ENCODE assay signal across 16 mouse cellular contexts in genomic region chr2:120959363-120959762, GRCm38 (mm10).
"Had no signal": no experiment of that assay in that cellular context is flagged by ENCODE, and none has a peak within 500 bp of the region (broad histone marks: within the 10 kb centered on the region; RNA-seq: fewer than 3 reads in every experiment).

No protein-coding gene starts in this region.

- H3K4me2 ChIP-seq: kidney, embryonic 15.5 days; limb, embryonic 13.5 days; liver, embryonic 15.5 days; midbrain, embryonic 12.5 days; neural tube, embryonic 15.5 days had no signal

- H3K9ac ChIP-seq: kidney, embryonic 15.5 days; limb, embryonic 13.5 days; liver, embryonic 15.5 days; midbrain, embryonic 12.5 days; neural tube, embryonic 15.5 days had no signal

- H3K4me1 ChIP-seq: kidney, embryonic 15.5 days; limb, embryonic 13.5 days; liver, embryonic 15.5 days; midbrain, embryonic 12.5 days; neural tube, embryonic 15.5 days had no signal

- DNase-seq: kidney, adult 2 months; kidney, postnatal 14 days; left cerebral cortex, postnatal 4 days; right cerebral cortex, adult 18-20 months; right cerebral cortex, postnatal 25 days; thymus, adult 18-20 months; thymus, postnatal 14 days had no signal

- ATAC-seq: intestine, embryonic 16.5 days; midbrain, embryonic 16.5 days had no signal

- H3K27ac ChIP-seq: kidney, embryonic 15.5 days; limb, embryonic 13.5 days; liver, embryonic 15.5 days; macrophage; midbrain, embryonic 12.5 days; neural tube, embryonic 15.5 days had no signal

- H3K27me3 ChIP-seq: kidney, embryonic 15.5 days; limb, embryonic 13.5 days; liver, embryonic 15.5 days; megakaryocyte, embryonic 14.5 days; midbrain, embryonic 12.5 days; neural tube, embryonic 15.5 days had no signal

- H3K4me3 ChIP-seq: kidney, embryonic 15.5 days; limb, embryonic 13.5 days; liver, embryonic 15.5 days; megakaryocyte, embryonic 14.5 days; midbrain, embryonic 12.5 days; neural tube, embryonic 15.5 days had no signal

- H3K9me3 ChIP-seq: kidney, embryonic 15.5 days; limb, embryonic 13.5 days; liver, embryonic 15.5 days; megakaryocyte, embryonic 14.5 days; midbrain, embryonic 12.5 days; neural tube, embryonic 15.5 days had no signal
